Mouse (Mus musculus) MEL (cell line): ENCODE measurements around the gene Mpp3.

Experiments used
- BHLHE40 ChIP-seq: IDR thresholded peaks from 2 replicates; pipeline ENCODE4 v1.6.1; 2012; ENCODE audit warnings: low read depth, mild to moderate bottlenecking, inconsistent platforms, low read length, improper control_type of control experiment, borderline replicate concordance
- CHD1 ChIP-seq: IDR thresholded peaks from 2 replicates; pipeline ENCODE4 v1.6.1; 2012; ENCODE audit warnings: low read depth, mild to moderate bottlenecking, inconsistent platforms, low read length, improper control_type of control experiment
- CTCF ChIP-seq, 3 experiments: IDR thresholded peaks in 2 of 3; conservative IDR thresholded peaks in 1 of 3; 2 replicates each; pipeline ENCODE4 v1.5.1; 2011 to 2012; ENCODE audit warnings: low read length in 3 of 3, low read depth in 2 of 3, mild to moderate bottlenecking in 2 of 3, improper control_type of control experiment in 1 of 3, inconsistent platforms in 1 of 3, mixed read lengths in 1 of 3, moderate library complexity in 1 of 3; ENCODE audit not compliant: control insufficient read depth in 1 of 3, insufficient read depth in 1 of 3, poor library complexity in 1 of 3, severe bottlenecking in 1 of 3
- MAX ChIP-seq: IDR thresholded peaks from 2 replicates; pipeline ENCODE4 v1.6.1; 2011; ENCODE audit warnings: low read length, improper control_type of control experiment
- MAZ ChIP-seq: IDR thresholded peaks from 2 replicates; pipeline ENCODE4 v1.6.1; 2012; ENCODE audit warnings: low read depth, mild to moderate bottlenecking, inconsistent platforms, low read length, improper control_type of control experiment
- RCOR1 ChIP-seq: IDR thresholded peaks from 2 replicates; pipeline ENCODE4 v1.6.1; 2012; ENCODE audit warnings: low read depth, mild to moderate bottlenecking, inconsistent platforms, low read length, improper control_type of control experiment

- TF ChIP-seq CTCF (IDR thresholded peaks at IDR 0.05 in 2 of 3, conservative IDR thresholded peaks at IDR 0.05 in 1 of 3; ENCODE audit: control insufficient read depth in 1 of 3, insufficient read depth in 1 of 3, low read depth in 2 of 3, low read length in 3 of 3, poor library complexity in 1 of 3, severe bottlenecking in 1 of 3) (no peak), CHD1 (no peak), RCOR1 (no peak), BHLHE40 (no peak), MAZ (no peak), MAX (no peak)
Measured at GRCm38 (mm10) chr11:101983431-101983921, 44.8 kb downstream of the Mpp3 start.
